Mouse (Mus musculus): Measurements from ENCODE around the gene Cdc14b. TPM values are rescaled to one million over a fixed set of nuclear protein-coding genes. Genes with fewer than 3 reads are reported as not detected.
A peak's percentile ranks its signal among the peaks of the same experiment; 100 is the strongest.

Gene Cdc14b
- polyA plus RNA-seq, 1 experiment from 2014 or later, result 15.0 TPM

DNA sequence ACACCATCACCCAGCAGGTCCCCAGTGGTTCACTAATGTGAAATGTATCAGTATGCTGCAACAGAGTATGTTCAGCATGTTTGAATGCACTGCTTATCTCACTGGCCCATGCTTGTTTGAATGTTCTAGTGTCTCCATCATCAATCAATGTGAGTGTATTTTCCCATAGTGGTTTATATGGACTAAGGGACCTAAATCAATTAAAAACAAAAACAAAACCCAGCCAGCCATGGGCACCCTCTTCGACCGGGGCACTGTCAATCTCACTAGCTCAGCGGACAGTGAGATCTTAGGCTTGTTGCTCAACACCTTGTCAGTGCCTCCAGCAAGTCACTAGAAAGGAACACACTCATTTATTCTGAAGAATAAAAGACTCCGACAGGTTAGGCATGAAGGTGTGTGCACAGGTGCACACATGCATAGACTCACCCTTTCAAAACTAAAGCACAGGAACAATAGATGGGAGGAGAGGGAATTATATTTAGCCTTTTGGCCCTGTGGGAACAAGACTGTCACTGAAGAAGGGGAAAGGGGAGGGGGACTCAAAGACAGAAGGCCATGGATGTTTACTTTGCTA lies 30.3 kb downstream of the Cdc14b start:
- WGBS, result 79% methylated on average over 4 of the region's 4 CpGs
- Histone ChIP-seq H3K9ac (ENCODE audit: low read depth, low read length) (no peak overlapping the region), H3K4me1 (replicated peaks; ENCODE audit: control insufficient read depth, insufficient read depth, low read length) (no peaks in the 10 kb centered on the region), H3K27ac (ENCODE audit: low read depth, low read length) (no peak overlapping the region), H3K27me3 (replicated peaks; ENCODE audit: control insufficient read depth, insufficient read depth, low read length) (no peaks in the 10 kb centered on the region), H3K4me2 (replicated peaks; ENCODE audit: low read depth) (no peak overlapping the region), H3K9me3 (ENCODE audit: control insufficient read depth) (no peaks in the 10 kb centered on the region), H3K36me3 (ENCODE audit: control insufficient read depth, insufficient read depth) (no peaks in the 10 kb centered on the region), H3K4me3 (ENCODE audit: low read depth, low read length) (no peak overlapping the region)
- no peak for TF ChIP-seq CTCF (IDR thresholded peaks at IDR 0.05; ENCODE audit: low read depth)
- no peak for ATAC-seq

DNA sequence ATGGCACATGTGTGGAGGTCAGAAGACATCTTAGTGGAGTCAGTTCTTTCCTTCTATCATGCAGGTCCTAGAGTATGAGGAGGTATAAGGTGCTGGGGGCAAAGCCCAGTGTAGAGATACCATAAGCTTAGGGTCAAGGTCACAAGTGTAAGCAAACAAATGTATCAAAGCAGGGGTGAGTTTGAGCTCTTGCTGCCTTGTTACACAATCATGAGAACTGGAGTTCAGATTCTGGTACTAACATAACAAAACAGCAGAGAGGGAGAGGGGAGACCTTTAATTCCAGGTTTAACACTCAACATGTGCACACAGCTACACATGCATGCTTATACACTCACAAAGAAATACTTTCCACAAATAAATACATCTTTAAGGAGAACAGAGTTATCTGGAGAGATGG lies 32.4 kb downstream of the Cdc14b start:
- no peaks in the 10 kb centered on the region for H3K9me3 ChIP-seq (ENCODE audit: control insufficient read depth)
- H3K27me3 ChIP-seq (replicated peaks; ENCODE audit: control insufficient read depth, insufficient read depth, low read length), result no peaks in the 10 kb centered on the region
- H3K4me2 ChIP-seq (replicated peaks; ENCODE audit: low read depth), result no peak overlapping the region
- H3K4me1 ChIP-seq (replicated peaks; ENCODE audit: control insufficient read depth, insufficient read depth, low read length), result no peaks in the 10 kb centered on the region
- TF ChIP-seq CTCF (IDR thresholded peaks at IDR 0.05; ENCODE audit: low read depth), result no peak
- no peak overlapping the region for H3K4me3 ChIP-seq (ENCODE audit: low read depth, low read length)
- H3K36me3 ChIP-seq (ENCODE audit: control insufficient read depth, insufficient read depth), result no peaks in the 10 kb centered on the region
- no peak for ATAC-seq
- H3K27ac ChIP-seq (ENCODE audit: low read depth, low read length), result no peak overlapping the region
- no peak overlapping the region for H3K9ac ChIP-seq (ENCODE audit: low read depth, low read length)

DNA sequence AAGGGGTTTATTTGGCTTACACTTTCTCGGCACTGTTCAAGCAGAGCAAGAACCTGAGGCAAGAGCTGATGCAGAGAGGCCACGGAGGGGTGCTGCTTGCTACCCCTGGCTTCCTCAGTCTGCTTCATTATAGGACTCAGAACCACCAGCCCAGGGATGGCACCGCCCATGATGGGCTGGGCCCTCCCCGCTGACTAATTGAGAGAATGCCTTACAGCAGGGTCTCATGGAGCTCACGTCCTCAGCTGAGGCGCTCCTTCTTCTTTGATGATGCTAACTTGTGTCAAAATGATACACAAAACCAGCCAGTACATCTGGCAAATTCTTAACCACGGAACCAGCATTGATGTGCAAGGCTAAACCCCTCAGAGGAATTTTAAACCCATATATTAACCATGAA lies 34.5 kb downstream of the Cdc14b start:
- Histone ChIP-seq H3K36me3 (ENCODE audit: control insufficient read depth, insufficient read depth) (no peaks in the 10 kb centered on the region), H3K4me2 (replicated peaks; ENCODE audit: low read depth) (no peak overlapping the region), H3K27ac (ENCODE audit: low read depth, low read length) (no peak overlapping the region), H3K27me3 (replicated peaks; ENCODE audit: control insufficient read depth, insufficient read depth, low read length) (no peaks in the 10 kb centered on the region), H3K9me3 (ENCODE audit: control insufficient read depth) (no peaks in the 10 kb centered on the region), H3K4me3 (ENCODE audit: low read depth, low read length) (no peak overlapping the region), H3K9ac (ENCODE audit: low read depth, low read length) (no peak overlapping the region), H3K4me1 (replicated peaks; ENCODE audit: control insufficient read depth, insufficient read depth, low read length) (no peaks in the 10 kb centered on the region)
- 87% methylated on average over 7 of the region's 7 CpGs for WGBS
- no peak for TF ChIP-seq CTCF (IDR thresholded peaks at IDR 0.05; ENCODE audit: low read depth)
- ATAC-seq, result no peak

DNA sequence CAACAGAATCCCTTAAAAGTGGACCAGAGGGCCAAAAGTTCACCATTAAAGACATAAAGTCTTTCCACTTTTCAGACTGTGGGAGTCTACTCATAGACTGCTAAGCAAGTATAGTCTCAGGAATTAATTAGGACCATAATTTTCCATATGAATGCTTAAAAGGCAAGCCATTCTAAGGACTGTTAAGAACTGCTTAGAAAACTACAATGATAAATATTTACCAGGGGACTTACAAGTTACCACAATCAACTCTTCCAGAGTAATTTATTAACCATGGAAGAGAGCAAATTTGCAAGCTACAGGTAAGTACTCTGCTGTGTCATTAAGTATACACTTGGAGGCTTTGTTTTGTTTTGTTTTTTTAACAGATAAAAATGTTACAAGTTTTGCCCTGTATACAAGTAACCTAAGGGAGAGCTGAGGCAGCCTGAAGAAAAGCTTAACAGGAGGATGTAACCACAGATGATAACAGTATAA lies 37.4 kb downstream of the Cdc14b start:
- Histone ChIP-seq H3K4me3 (ENCODE audit: low read depth, low read length) (no peak overlapping the region), H3K27me3 (replicated peaks; ENCODE audit: control insufficient read depth, insufficient read depth, low read length) (no peaks in the 10 kb centered on the region), H3K9ac (ENCODE audit: low read depth, low read length) (no peak overlapping the region), H3K27ac (ENCODE audit: low read depth, low read length) (peak overlapping the region; percentile 35; the same call in 1 of the 2 replicates), H3K4me2 (replicated peaks; ENCODE audit: low read depth) (no peak overlapping the region), H3K4me1 (replicated peaks; ENCODE audit: control insufficient read depth, insufficient read depth, low read length) (no peaks in the 10 kb centered on the region), H3K9me3 (ENCODE audit: control insufficient read depth) (no peaks in the 10 kb centered on the region), H3K36me3 (ENCODE audit: control insufficient read depth, insufficient read depth) (no peaks in the 10 kb centered on the region)
- no peak for TF ChIP-seq CTCF (IDR thresholded peaks at IDR 0.05; ENCODE audit: low read depth)
- no peak for ATAC-seq

DNA sequence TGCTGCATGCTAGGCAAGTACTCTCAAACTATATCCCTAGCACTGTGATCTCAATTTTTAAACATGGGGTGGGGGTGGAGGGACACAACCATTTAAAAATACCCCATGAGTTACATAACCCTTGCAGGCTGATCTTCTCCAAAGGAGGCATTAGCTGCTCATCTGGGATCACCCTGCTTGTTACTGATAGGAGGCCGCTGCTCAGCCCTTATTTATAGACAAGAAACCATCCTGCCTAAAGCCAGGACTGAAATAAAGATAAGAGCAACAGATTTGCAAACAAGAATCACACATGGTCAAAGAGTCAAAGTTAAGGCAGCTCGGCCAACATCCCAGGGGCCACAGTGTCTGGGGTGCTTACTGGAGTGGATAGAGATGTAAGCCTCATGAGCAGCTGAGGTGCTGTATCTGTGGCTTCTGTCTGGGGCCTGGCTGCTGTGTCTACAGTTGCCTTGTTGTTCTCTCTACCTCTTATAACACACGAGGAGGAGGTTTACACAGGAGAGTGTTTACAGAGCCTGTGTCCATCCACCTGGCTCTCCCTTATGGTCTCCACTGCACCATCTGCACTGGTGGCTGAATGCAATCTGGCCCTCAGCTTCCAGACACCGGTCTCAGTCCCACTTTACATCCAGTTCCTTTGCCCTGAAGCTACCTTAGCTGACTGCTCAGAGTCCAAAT lies 38.0 kb downstream of the Cdc14b start:
- Histone ChIP-seq H3K36me3 (ENCODE audit: control insufficient read depth, insufficient read depth) (no peaks in the 10 kb centered on the region), H3K4me1 (replicated peaks; ENCODE audit: control insufficient read depth, insufficient read depth, low read length) (no peaks in the 10 kb centered on the region), H3K4me2 (replicated peaks; ENCODE audit: low read depth) (no peak overlapping the region), H3K27ac (ENCODE audit: low read depth, low read length) (no peak overlapping the region), H3K27me3 (replicated peaks; ENCODE audit: control insufficient read depth, insufficient read depth, low read length) (no peaks in the 10 kb centered on the region), H3K9me3 (ENCODE audit: control insufficient read depth) (no peaks in the 10 kb centered on the region), H3K4me3 (ENCODE audit: low read depth, low read length) (no peak overlapping the region), H3K9ac (ENCODE audit: low read depth, low read length) (no peak overlapping the region)
- ATAC-seq, result 0 out of 2 replicates have a peak, but pooled peaks have one; percentile 22
- WGBS, result 35% methylated on average over 4 of the region's 4 CpGs
- no peak for TF ChIP-seq CTCF (IDR thresholded peaks at IDR 0.05; ENCODE audit: low read depth)

DNA sequence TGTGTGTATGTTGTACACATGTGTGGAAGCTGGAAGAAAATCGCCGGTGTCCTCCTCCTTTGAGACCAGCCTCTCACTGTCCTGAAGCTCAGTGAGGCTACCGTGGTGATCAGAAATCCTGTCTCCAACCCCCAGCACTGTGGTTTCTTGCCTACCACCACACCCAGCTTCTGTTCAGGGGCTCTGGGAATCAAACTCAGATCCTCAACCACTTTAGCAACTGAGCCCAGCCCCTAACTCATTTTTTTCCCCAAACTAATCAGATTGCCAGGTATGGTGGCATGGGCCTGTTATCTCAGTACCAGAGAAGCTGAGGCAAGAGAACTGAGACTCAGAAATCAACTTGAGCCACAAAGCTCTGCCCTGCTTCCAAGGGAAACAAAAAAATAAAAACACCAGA lies 39.3 kb downstream of the Cdc14b start:
- no peaks in the 10 kb centered on the region for H3K36me3 ChIP-seq (ENCODE audit: control insufficient read depth, insufficient read depth)
- TF ChIP-seq CTCF (IDR thresholded peaks at IDR 0.05; ENCODE audit: low read depth), result no peak
- WGBS, result 68% methylated on average over 3 of the region's 3 CpGs
- H3K27ac ChIP-seq (ENCODE audit: low read depth, low read length), result no peak overlapping the region
- H3K4me1 ChIP-seq (replicated peaks; ENCODE audit: control insufficient read depth, insufficient read depth, low read length), result no peaks in the 10 kb centered on the region
- H3K9ac ChIP-seq (ENCODE audit: low read depth, low read length), result no peak overlapping the region
- H3K9me3 ChIP-seq (ENCODE audit: control insufficient read depth), result no peaks in the 10 kb centered on the region
- H3K27me3 ChIP-seq (replicated peaks; ENCODE audit: control insufficient read depth, insufficient read depth, low read length), result no peaks in the 10 kb centered on the region
- no peak for ATAC-seq
- no peak overlapping the region for H3K4me3 ChIP-seq (ENCODE audit: low read depth, low read length)
- no peak overlapping the region for H3K4me2 ChIP-seq (replicated peaks; ENCODE audit: low read depth)
